Mouse (Mus musculus): ENCODE data around the gene Olfr332. TPM values are rescaled to one million over a fixed set of nuclear protein-coding genes. Genes with fewer than 3 reads are reported as not detected.

Olfr332 gene
- polyA plus RNA-seq (2012; rRNA removed) = not detected in 2 replicates

GRCm38 (mm10) chr11:58492455-58492854 is at the start of gene Olfr332:
Gene Olfr332, minus strand, starts transcription at chr11:58492555.

GRCm38 (mm10) chr11:58534736-58535135 is 42.4 kb upstream of the Olfr332 start, which contains the start of gene Olfr330:
Gene Olfr330, minus strand, starts transcription at chr11:58534836.

GRCm38 (mm10) chr11:58502472-58502871 is 10.1 kb upstream of the Olfr332 start, which contains the start of gene Olfr331:
Gene Olfr331, minus strand, starts transcription at chr11:58502572.

GRCm38 (mm10) chr11:58462170-58462569 is 30.2 kb downstream of the Olfr332 start, which contains the start of gene Olfr30:
Gene Olfr30, minus strand, starts transcription at chr11:58462270.

GRCm38 (mm10) chr11:58452759-58453158 is 39.6 kb downstream of the Olfr332 start, which contains the start of gene Lypd9:
Gene Lypd9, minus strand, starts transcription at chr11:58452923.

Other genes starting within 250 kb of the Olfr332 start
- 4.8 and 5.6 TPM in 2 replicates for gene 4930438A08Rik, start 217.8 kb downstream of the Olfr332 start, polyA plus RNA-seq (2012; rRNA removed)
- gene Zfp692, start 185.5 kb downstream of the Olfr332 start, polyA plus RNA-seq (2012; rRNA removed) = 11.8 and 14.3 TPM in 2 replicates
- 16.4 and 17.9 TPM in 2 replicates for gene Zfp672, start 162.2 kb downstream of the Olfr332 start, polyA plus RNA-seq (2012; rRNA removed)
- 7.4 and 8.4 TPM in 2 replicates for gene Sh3bp5l, start 161.8 kb downstream of the Olfr332 start, polyA plus RNA-seq (2012; rRNA removed)
- 0.41 and 0.99 TPM in 2 replicates for gene Lypd8, start 113.5 kb downstream of the Olfr332 start, polyA plus RNA-seq (2012; rRNA removed)
- not detected in 2 replicates for gene 1810065E05Rik, start 71.4 kb downstream of the Olfr332 start, polyA plus RNA-seq (2012; rRNA removed)
- gene Gm12253, start 60.0 kb downstream of the Olfr332 start, polyA plus RNA-seq (2012; rRNA removed) = not detected in 2 replicates
- gene Lypd9, start 39.6 kb downstream of the Olfr332 start, polyA plus RNA-seq (2012; rRNA removed) = not detected in 2 replicates
- gene Olfr30, start 30.3 kb downstream of the Olfr332 start, polyA plus RNA-seq (2012; rRNA removed) = not detected in 2 replicates
- gene Olfr331, start 10.0 kb upstream of the Olfr332 start, polyA plus RNA-seq (2012; rRNA removed) = not detected in 2 replicates
- gene Olfr330, start 42.3 kb upstream of the Olfr332 start, polyA plus RNA-seq (2012; rRNA removed) = not detected in 2 replicates
- gene Olfr329-ps, start 53.9 kb upstream of the Olfr332 start, polyA plus RNA-seq (2012; rRNA removed) = not detected in 2 replicates
- not detected in 2 replicates for gene Olfr328, start 63.1 kb upstream of the Olfr332 start, polyA plus RNA-seq (2012; rRNA removed)
- gene Olfr224, start 78.0 kb upstream of the Olfr332 start, polyA plus RNA-seq (2012; rRNA removed) = not detected in 2 replicates
- gene Olfr325, start 85.2 kb upstream of the Olfr332 start, polyA plus RNA-seq (2012; rRNA removed) = not detected in 2 replicates
- gene Olfr324, start 102.6 kb upstream of the Olfr332 start, polyA plus RNA-seq (2012; rRNA removed) = not detected in 2 replicates
- 0.07 TPM in 1 of 2 replicates, not detected in the other for gene 2210407C18Rik, start 123.5 kb upstream of the Olfr332 start, polyA plus RNA-seq (2012; rRNA removed)
- gene Olfr323, start 137.9 kb upstream of the Olfr332 start, polyA plus RNA-seq (2012; rRNA removed) = not detected in 2 replicates
- gene Trim58, start 147.9 kb upstream of the Olfr332 start, polyA plus RNA-seq (2012; rRNA removed) = 4.9 and 5.5 TPM in 2 replicates
- 0.02 and 0.05 TPM in 2 replicates for gene Olfr322, start 166.2 kb upstream of the Olfr332 start, polyA plus RNA-seq (2012; rRNA removed)
- not detected in 2 replicates for gene Olfr320, start 188.5 kb upstream of the Olfr332 start, polyA plus RNA-seq (2012; rRNA removed)
- gene Olfr319, start 206.6 kb upstream of the Olfr332 start, polyA plus RNA-seq (2012; rRNA removed) = not detected in 2 replicates
- not detected in 2 replicates for gene Olfr318, start 231.5 kb upstream of the Olfr332 start, polyA plus RNA-seq (2012; rRNA removed)
- not detected in 2 replicates for gene Olfr317, start 246.7 kb upstream of the Olfr332 start, polyA plus RNA-seq (2012; rRNA removed)